ENCODE assay signal across 10 mouse cellular contexts in genomic region chr10:11306054-11306367, GRCm38 (mm10). TPM values are rescaled to one million over a fixed set of nuclear protein-coding genes. Genes with fewer than 3 reads are reported as not detected.
DNase-seq lines count a peak whose midpoint lies in the region; ATAC-seq lines count a peak whose summit lies in the region.
"Had no signal": no experiment of that assay in that cellular context is flagged by ENCODE, and none has a peak within 500 bp of the region (broad histone marks: within the 10 kb centered on the region; RNA-seq: fewer than 3 reads in every experiment).

No protein-coding gene starts in this region.

- H3K27me3 ChIP-seq in limb, embryonic 12.5 days, result no peaks in the 10 kb centered on the region
- H3K27me3 ChIP-seq: midbrain, embryonic 12.5 days had no signal

- no peak overlapping the region for H3K4me3 ChIP-seq in limb, embryonic 12.5 days (replicated peaks)
- H3K4me3 ChIP-seq: midbrain, embryonic 12.5 days had no signal

- no peak overlapping the region for H3K4me2 ChIP-seq in limb, embryonic 12.5 days
- H3K4me2 ChIP-seq: midbrain, embryonic 12.5 days had no signal

- no peaks in the 10 kb centered on the region for H3K9me3 ChIP-seq in limb, embryonic 12.5 days
- H3K9me3 ChIP-seq: midbrain, embryonic 12.5 days had no signal

- peak; percentile 41 for DNase-seq in embryo, embryonic 10 days (ENCODE audit: low spot score)
- no peak for DNase-seq in embryo, embryonic 9.5 days (ENCODE audit: extremely low spot score)
- DNase-seq in retina, postnatal 1 day, result peak; percentile 9
- DNase-seq in retina, embryonic 14.5 days (ENCODE audit: low spot score), result no peak
- DNase-seq in c-Kit-positive CD71-positive TER-119-positive erythroid progenitor cells, embryonic 14.5 days (ENCODE audit: low spot score), result no peak
- DNase-seq in layer of hippocampus, adult 11-12 months (ENCODE audit: low spot score), result no peak
- DNase-seq in left cerebral cortex, adult 11 months (ENCODE audit: low spot score), result no peak

- no peaks in the 10 kb centered on the region for H3K36me3 ChIP-seq in limb, embryonic 12.5 days
- H3K36me3 ChIP-seq: midbrain, embryonic 12.5 days had no signal

- no peak overlapping the region for H3K9ac ChIP-seq in limb, embryonic 12.5 days (replicated peaks)
- H3K9ac ChIP-seq: midbrain, embryonic 12.5 days had no signal

- WGBS in limb, embryonic 12.5 days, result 13% methylated on average over 2 of the region's 2 CpGs

- peak overlapping the region; percentile 76 for H3K27ac ChIP-seq in limb, embryonic 12.5 days
- H3K27ac ChIP-seq: midbrain, embryonic 12.5 days had no signal

- no peak for ATAC-seq in limb, embryonic 12.5 days (ENCODE audit: insufficient number of reproducible peaks, insufficient read depth, low FRiP score, low TSS enrichment, low read depth)
- ATAC-seq: intestine, embryonic 16.5 days had no signal

- peaks cover 18% of the 10 kb centered on the region for H3K4me1 ChIP-seq in limb, embryonic 12.5 days (replicated peaks)
- H3K4me1 ChIP-seq: midbrain, embryonic 12.5 days had no signal

RNA-seq across cellular contexts. Expression of gene Fbxo30, which starts 24.9 kb away (rescaled TPM):
- 55.4 and 56.8 TPM in 2 replicates for polyA plus RNA-seq in limb, embryonic 12.5 days (2016; fragmentation: Nextera tagmentation; extraction: Ambion mirVana)

RNA-seq across cellular contexts. Expression of gene Epm2a, which starts 37.2 kb away (rescaled TPM):
- 0.71 and 0.93 TPM in 2 replicates for polyA plus RNA-seq in limb, embryonic 12.5 days (2016; fragmentation: Nextera tagmentation; extraction: Ambion mirVana)

Comparison
In these comparisons a context has a peak if more than half of its experiments do, and no peak if none do; other contexts are left out.
1. DNase-seq: peak in embryo, embryonic 10 days (single experiment) and retina, postnatal 1 day (single experiment); none in embryo, embryonic 9.5 days (single experiment), retina, embryonic 14.5 days (single experiment), c-Kit-positive CD71-positive TER-119-positive erythroid progenitor cells, embryonic 14.5 days (single experiment), layer of hippocampus, adult 11-12 months (single experiment) and left cerebral cortex, adult 11 months (single experiment).